Mouse (Mus musculus): Measurements from ENCODE around the gene Nol12.

DNA sequence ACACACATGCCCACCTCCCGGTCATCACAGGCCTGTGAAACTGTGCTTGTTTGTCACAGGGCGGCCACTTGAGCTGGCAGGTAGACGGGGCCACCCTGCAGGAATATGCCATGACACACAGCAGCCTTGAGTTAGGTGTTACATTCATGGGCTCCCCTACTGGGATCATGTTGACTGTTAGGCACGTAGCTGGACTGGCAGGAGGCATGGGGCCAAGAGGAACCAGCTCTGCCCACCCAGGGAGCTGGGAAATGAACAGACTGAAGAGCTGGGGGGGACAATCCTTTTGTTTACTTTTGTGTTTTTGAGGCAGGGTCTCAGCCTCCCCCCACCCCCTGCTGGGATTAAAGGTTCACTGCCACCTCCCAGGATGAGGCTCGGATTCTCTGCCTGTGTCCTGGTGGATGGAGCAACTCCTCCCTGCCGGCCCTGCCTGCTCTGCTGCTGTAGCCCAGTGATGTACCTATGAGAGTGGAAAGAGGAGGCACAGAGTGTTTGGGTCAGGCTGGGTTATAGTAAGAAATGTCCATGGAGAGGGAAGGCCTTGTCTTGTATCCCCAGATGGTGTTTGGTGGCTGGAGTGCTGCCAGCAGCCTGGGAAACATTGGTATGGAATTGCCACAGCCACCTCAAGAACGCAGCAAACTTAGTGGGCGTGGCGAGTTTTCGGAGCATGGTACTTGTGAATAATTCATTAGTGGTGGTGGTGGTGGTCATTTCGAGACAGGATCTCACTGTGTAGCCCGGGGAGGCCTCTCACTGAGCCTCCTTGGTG lies 18.5 kb upstream of the Nol12 start:
- TF ChIP-seq POLR2A (IDR thresholded peaks at IDR 0.05; ENCODE audit: borderline replicate concordance, control insufficient read depth, low read depth, low read length) (no peak), CTCF (IDR thresholded peaks at IDR 0.05; ENCODE audit: control insufficient read depth, insufficient read depth, low read length) (no peak)
